Mouse (Mus musculus): ENCODE data around the gene 4933402J07Rik.

4933402J07Rik gene

DNA sequence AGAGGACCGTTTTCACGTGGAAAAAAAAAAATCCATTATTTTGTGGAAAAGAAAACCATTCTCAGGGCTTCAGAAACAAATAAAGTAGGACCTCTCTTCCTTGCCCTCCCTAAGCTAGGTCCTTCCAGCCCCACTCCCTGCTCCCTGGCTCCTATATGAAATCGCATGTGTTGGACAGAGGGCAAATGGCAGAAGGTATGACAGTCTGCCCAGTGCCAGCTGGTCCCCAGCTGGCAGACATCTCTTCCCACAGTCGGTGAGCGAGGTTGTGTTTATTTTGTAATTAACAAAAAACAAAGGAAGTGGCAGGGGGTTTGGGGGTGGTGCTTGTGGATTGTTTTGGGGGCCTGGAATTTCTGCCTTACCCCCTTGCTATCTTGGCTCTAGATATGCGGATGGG, 56.6 kb downstream of the 4933402J07Rik start:
- intact Hi-C loops (cut with DNase I) = no loop called here

DNA sequence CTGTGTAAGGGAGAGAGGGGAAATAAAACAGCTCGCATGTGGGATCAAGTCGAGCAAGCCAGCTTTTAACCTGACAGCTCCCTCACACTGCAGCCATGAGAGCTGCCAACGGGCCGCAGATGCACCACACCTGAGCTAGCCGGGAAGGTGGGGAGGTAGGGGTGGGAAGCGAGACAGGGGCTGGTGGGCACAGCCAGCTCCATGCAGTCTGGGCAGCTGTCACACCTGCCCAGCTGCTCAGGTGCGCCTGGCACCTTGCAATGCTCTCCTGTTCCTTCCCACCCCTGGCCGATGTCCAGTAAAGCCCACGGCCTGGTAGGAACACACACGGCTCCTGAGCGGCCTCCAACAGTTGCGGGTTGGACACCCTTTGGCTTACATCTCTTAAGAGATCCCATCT, 57.5 kb downstream of the 4933402J07Rik start:
- intact Hi-C loops (cut with DNase I) = no loop called here

DNA sequence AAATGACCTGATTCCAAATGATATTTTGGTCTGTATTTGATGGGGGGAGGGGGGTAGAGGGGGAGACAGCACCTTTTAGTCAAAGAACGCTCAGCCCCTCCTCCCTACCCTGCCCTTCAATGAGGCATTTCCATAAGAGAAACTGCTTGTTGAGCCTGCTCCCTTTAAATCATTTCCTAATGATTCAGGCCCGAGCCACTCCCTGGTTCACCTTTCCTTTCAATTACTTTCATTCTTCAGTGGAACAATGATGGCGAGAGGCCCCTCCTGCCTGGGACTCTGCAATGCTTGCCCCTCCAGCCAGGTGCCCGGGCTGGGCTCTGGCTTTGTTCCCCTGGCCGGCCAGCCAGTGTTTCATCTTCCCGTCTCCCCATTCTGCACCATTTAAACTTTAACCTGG, 66.0 kb downstream of the 4933402J07Rik start:
- intact Hi-C loops (cut with DNase I) = no loop called here

DNA sequence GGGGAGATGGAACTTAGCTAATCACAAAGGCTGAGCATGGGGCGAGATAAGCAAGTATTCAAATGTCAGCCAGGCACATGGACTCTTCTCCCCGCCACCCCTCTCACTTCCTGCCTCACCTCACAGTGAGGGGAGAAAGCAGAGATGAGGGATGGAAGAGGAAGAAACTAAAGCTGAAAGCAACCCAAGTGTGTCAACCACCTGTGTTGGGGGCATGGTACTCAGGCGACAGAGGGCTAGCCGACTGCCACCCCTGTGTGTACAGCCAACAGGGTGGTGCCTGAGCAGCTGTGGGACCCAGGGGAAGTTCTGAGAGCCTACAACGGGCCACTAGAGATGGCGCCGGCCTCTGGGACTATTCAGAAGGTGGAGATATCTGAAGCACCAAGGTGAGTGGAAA, 68.1 kb downstream of the 4933402J07Rik start:
- intact Hi-C loops (cut with DNase I) = no loop called here

DNA sequence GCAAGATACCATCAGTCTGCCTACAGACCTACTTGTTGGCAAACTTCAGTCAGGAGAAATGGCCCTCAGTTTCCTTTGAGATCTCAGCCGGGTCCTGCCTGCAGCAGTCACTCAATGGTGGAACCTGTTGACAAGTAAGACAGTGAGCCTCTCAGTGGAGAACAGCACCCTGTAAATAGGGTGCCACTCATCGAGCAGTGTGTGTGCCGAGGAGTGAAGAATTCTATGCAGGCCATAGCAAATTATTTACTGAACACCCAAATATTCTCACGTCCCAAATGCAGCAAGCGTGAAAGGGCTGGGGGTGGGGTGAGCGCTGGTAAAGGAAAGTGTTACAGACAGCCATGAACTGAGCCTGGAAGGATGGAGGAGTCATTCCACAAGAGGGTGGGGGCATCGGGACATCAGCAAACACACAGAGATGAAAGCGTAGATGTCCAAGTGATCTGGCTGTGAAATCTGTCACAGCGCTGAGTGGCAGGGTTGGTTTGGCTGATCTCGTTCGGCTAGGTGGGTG, 72.6 kb downstream of the 4933402J07Rik start:
- intact Hi-C loops (cut with DNase I) = no loop called here
